Mouse (Mus musculus): ENCODE measurements around the gene Pus1. TPM values are rescaled to one million over a fixed set of nuclear protein-coding genes. Genes with fewer than 3 reads are reported as not detected.

Gene Pus1
- 31.3 and 33.9 TPM in 2 replicates for polyA plus RNA-seq (2015; fragmentation: Nextera tagmentation; extraction: Ambion mirVana)

DNA sequence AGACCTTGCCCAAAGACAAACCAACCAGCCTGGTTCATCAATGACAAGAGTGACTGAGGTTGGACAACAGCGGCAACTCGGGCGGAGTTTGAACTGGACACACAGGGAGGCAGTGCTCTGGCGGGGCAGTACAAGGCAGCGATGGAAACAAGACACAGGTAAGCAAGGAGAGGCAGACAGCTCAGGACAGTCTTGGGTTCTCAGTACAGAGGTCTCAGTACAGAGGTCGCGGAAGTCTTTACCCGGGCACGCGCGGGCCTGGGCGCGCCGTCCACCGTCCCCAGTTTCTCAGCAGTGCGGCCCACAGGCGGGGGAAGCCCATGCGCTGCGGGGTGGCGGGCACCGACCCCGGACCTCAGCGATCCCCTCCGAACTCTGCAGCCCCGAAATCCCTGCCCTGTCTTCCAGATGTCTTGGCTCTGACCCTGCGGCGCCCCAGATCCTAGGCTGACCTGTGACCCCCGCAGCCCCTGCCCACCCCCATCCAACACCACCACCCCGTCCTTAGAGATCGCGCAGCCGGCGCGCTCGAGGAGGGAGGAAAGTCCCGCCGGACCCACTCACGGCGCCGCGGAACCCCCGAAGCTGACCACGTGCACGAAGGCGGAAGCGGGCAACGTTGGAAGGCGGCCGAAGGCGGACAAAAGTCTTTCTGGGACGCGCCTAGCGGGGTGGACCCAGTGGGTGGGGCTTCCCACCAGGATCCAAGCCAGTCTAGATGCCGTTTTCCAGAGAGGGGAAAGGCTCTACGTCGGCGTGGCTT, at the start of gene Pus1:
TSS of gene Pus1 (minus strand) at position 662 of the 763 bp plus-strand sequence.
- peak within 1 kb of the TSS; percentile 75 for H3K4me3 ChIP-seq (ENCODE audit: low read length)
- peaks cover 13% of the 10 kb centered on the region for H3K4me1 ChIP-seq (ENCODE audit: control insufficient read depth, insufficient read depth, low read length)
- no peaks in the 10 kb centered on the region for H3K27me3 ChIP-seq (ENCODE audit: control insufficient read depth, insufficient read depth, low read length)
- H3K9ac ChIP-seq (ENCODE audit: low read length): peak within 1 kb of the TSS; percentile 84
- peak within 1 kb of the TSS; percentile 65 for H3K4me2 ChIP-seq (ENCODE audit: low read depth, low read length)
- WGBS: under 1% methylated on average over 57 of the region's 57 CpGs
- peaks cover 5% of the 10 kb centered on the region for H3K36me3 ChIP-seq (ENCODE audit: control insufficient read depth, insufficient read depth)
- peak within 1 kb of the TSS; percentile 9; the same call in 1 of the 2 replicates for H3K27ac ChIP-seq (ENCODE audit: low read length)
- no peaks in the 10 kb centered on the region for H3K9me3 ChIP-seq (replicated peaks; ENCODE audit: control insufficient read depth, low read length)
- ATAC-seq (replicated peaks; ENCODE audit: extremely low read depth, insufficient read depth, low FRiP score): peak; percentile 92

DNA sequence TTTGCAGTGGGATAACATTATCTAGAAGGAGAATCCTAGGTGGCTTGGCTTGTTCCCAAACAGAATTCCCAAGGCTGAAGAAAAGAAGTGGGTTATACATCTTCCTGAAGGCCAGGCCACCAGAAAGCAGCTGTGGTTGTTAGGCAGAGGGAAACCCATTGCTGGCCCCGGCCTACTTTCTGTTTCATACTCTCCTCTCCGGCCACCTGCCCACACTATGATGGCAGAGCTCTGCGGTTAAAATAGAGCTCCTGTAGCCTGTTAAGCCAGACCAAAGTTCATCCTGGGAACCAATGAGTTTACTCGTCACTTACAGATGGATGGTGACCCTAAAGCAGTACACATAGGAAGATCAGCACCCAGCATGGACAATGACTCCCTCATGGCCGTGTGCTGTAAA, 47.1 kb upstream of the Pus1 start:
- 88% methylated on average over 5 of the region's 5 CpGs for WGBS
- ATAC-seq (replicated peaks; ENCODE audit: extremely low read depth, insufficient read depth, low FRiP score): no peak
- Histone ChIP-seq H3K9ac (ENCODE audit: low read length) (no peak overlapping the region), H3K9me3 (replicated peaks; ENCODE audit: control insufficient read depth, low read length) (no peaks in the 10 kb centered on the region), H3K27me3 (ENCODE audit: control insufficient read depth, insufficient read depth, low read length) (no peaks in the 10 kb centered on the region), H3K4me1 (ENCODE audit: control insufficient read depth, insufficient read depth, low read length) (no peaks in the 10 kb centered on the region), H3K4me3 (ENCODE audit: low read length) (no peak overlapping the region), H3K27ac (ENCODE audit: low read length) (no peak overlapping the region), H3K36me3 (ENCODE audit: control insufficient read depth, insufficient read depth) (peaks cover 3% of the 10 kb centered on the region; the same call in 1 of the 2 replicates), H3K4me2 (ENCODE audit: low read depth, low read length) (no peak overlapping the region)

- Histone ChIP-seq H3K4me1 (ENCODE audit: control insufficient read depth, insufficient read depth, low read length) (no peaks in the 10 kb centered on the region), H3K36me3 (ENCODE audit: control insufficient read depth, insufficient read depth) (peaks cover 3% of the 10 kb centered on the region; the same call in 1 of the 2 replicates), H3K4me3 (ENCODE audit: low read length) (no peak overlapping the region), H3K27ac (ENCODE audit: low read length) (no peak overlapping the region), H3K9me3 (replicated peaks; ENCODE audit: control insufficient read depth, low read length) (no peaks in the 10 kb centered on the region), H3K27me3 (ENCODE audit: control insufficient read depth, insufficient read depth, low read length) (no peaks in the 10 kb centered on the region), H3K4me2 (ENCODE audit: low read depth, low read length) (no peak overlapping the region), H3K9ac (ENCODE audit: low read length) (no peak overlapping the region)
- no peak for ATAC-seq (replicated peaks; ENCODE audit: extremely low read depth, insufficient read depth, low FRiP score)
- 80% methylated on average over 8 of the region's 8 CpGs for WGBS
These were observed 46.5 kb upstream of the Pus1 start for GRCm38 (mm10) chr5:110826781-110827495.

GRCm38 (mm10) chr5:110824421-110824820, 44.0 kb upstream of the Pus1 start:
- ATAC-seq (replicated peaks; ENCODE audit: extremely low read depth, insufficient read depth, low FRiP score): no peak
- Histone ChIP-seq H3K4me1 (ENCODE audit: control insufficient read depth, insufficient read depth, low read length) (no peaks in the 10 kb centered on the region), H3K4me3 (ENCODE audit: low read length) (no peak overlapping the region), H3K36me3 (ENCODE audit: control insufficient read depth, insufficient read depth) (no peaks in the 10 kb centered on the region), H3K27me3 (ENCODE audit: control insufficient read depth, insufficient read depth, low read length) (no peaks in the 10 kb centered on the region), H3K4me2 (ENCODE audit: low read depth, low read length) (no peak overlapping the region), H3K9me3 (replicated peaks; ENCODE audit: control insufficient read depth, low read length) (no peaks in the 10 kb centered on the region), H3K27ac (ENCODE audit: low read length) (no peak overlapping the region), H3K9ac (ENCODE audit: low read length) (no peak overlapping the region)
- WGBS: 83% methylated on average over 4 of the region's 4 CpGs

DNA sequence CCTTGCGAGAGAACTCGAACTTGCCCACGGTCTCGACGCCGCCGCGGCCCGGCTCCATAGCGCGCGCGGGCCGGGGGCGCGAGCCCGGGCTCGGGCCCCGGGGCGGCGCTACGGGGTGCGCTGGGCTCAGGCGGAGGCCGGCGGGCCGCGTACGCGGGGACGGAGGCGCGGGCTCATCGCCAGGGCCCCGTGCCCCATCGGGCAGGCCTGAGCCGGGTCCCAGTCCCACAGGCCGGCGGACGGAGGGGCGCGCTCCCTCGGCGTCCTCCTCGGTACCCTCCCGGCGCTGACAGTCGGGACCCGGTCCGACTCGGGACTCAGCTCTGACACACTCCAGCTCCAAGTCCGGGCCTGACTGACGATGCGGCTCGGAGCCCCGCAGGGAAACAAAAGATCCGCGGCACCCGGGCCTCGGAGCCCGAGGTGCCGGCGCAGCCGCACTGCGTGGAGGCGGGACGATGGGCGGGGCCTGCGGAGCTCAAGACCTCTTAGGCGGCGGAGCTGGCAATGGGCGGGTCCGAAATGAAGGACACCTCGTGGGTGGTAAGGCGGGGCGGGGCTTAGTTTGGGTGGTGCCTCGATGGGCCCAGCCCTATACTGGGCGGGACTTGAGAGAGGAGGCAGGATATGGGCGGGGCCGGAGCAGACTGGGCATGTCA, 29.3 kb upstream of the Pus1 start, which contains the start of gene Ulk1:
TSS of gene Ulk1 (minus strand) at position 431 of the 659 bp plus-strand sequence.
- WGBS: under 1% methylated on average over 80 of the region's 80 CpGs
- ATAC-seq (replicated peaks; ENCODE audit: extremely low read depth, insufficient read depth, low FRiP score): peak; percentile 98

DNA sequence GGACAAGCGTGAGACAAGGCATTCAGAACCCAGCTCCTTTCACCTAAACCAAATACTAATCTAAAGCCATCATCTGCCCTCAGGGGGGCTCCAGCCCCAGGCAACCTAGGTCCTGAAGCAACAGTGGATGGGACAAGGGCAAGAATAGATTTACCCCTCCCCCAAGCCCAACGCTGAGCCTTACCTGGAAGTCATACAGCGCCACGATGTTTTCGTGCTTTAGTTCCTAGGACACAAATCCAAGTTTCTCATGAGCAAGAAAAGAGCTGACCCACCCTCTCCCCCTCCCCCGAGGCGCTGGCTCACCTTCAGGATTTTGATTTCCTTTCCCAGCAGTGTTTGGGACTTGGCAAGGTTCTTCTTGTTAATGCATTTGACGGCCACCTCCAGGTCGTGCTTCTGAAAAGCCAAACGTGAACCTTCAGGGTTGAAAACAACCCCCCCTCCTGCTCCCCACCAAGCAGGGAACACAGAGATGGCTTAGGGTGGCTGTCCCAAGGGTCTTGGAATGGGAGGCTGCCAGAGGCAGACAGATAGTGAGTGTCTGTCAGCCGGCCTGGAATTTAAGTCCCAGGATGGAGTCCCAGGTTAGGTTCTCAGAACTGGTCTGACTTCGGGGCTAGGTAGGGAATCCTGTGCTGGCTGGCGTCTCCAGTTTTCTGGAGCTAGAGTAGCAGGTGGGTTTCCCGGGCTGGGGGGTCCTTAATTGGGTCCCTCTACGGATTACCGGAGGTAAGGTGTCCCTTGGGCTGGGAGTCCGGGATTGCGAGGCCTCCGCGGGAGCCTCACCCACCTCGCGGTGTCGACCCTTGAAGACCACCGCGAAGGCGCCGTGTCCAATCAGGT, 28.6 kb upstream of the Pus1 start:
- ATAC-seq (replicated peaks; ENCODE audit: extremely low read depth, insufficient read depth, low FRiP score): 0 out of 2 replicates have a peak, but pooled peaks have one; percentile 0
- no peaks in the 10 kb centered on the region for H3K27me3 ChIP-seq (ENCODE audit: control insufficient read depth, insufficient read depth, low read length)
- peak overlapping the region; percentile 91 for H3K4me3 ChIP-seq (ENCODE audit: low read length)
- no peaks in the 10 kb centered on the region for H3K9me3 ChIP-seq (replicated peaks; ENCODE audit: control insufficient read depth, low read length)
- H3K36me3 ChIP-seq (ENCODE audit: control insufficient read depth, insufficient read depth): peaks cover 11% of the 10 kb centered on the region
- whole genome bisulfite sequencing: 2% methylated on average over 27 of the region's 27 CpGs
- H3K9ac ChIP-seq (ENCODE audit: low read length): peak overlapping the region; percentile 97
- peaks cover 24% of the 10 kb centered on the region for H3K4me1 ChIP-seq (ENCODE audit: control insufficient read depth, insufficient read depth, low read length)
- peak overlapping the region; percentile 87 for H3K27ac ChIP-seq (ENCODE audit: low read length)
- H3K4me2 ChIP-seq (ENCODE audit: low read depth, low read length): peak overlapping the region; percentile 99

More for the DNA sequence above, 29.3 kb upstream of the Pus1 start, which contains the start of gene Ulk1:
- H3K27ac ChIP-seq (ENCODE audit: low read length): peak within 1 kb of the TSS; percentile 87
- H3K9ac ChIP-seq (ENCODE audit: low read length): peak within 1 kb of the TSS; percentile 97
- no peaks in the 10 kb centered on the region for H3K9me3 ChIP-seq (replicated peaks; ENCODE audit: control insufficient read depth, low read length)
- H3K27me3 ChIP-seq (ENCODE audit: control insufficient read depth, insufficient read depth, low read length): no peaks in the 10 kb centered on the region
- peak within 1 kb of the TSS; percentile 91 for H3K4me3 ChIP-seq (ENCODE audit: low read length)
- peak within 1 kb of the TSS; percentile 99 for H3K4me2 ChIP-seq (ENCODE audit: low read depth, low read length)
- peaks cover 24% of the 10 kb centered on the region for H3K4me1 ChIP-seq (ENCODE audit: control insufficient read depth, insufficient read depth, low read length)
- H3K36me3 ChIP-seq (ENCODE audit: control insufficient read depth, insufficient read depth): peaks cover 6% of the 10 kb centered on the region

DNA sequence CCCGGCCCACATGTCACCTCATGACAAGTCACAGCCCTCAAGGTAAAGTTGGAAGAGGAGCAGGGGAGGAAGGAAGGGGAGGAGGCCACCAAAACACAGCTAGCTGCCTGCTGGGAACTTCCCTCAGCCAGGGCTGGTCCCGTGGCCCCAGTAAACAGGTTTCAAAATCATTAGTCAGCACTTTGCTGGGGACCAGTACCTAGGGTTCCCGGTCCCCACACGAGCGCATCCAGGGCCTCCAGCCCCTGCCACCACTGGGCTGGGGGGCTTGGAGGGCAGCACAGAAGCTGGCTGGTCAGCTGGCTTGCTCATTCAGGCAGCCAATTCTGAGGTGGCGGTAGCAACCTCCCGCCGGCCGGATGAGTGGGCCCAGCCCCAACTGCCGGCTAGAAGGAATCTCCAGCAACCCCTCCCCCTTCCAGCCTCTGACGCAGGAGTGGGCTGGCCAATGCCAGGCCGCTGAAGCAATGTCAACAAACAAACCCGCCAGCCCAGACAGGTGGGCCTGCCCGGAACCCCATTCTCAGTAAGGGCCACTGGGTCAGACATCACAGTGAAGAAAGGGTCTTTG, 27.7 kb upstream of the Pus1 start:
- Histone ChIP-seq H3K4me1 (ENCODE audit: control insufficient read depth, insufficient read depth, low read length) (peaks cover 24% of the 10 kb centered on the region), H3K4me2 (ENCODE audit: low read depth, low read length) (peak overlapping the region; percentile 99), H3K27me3 (ENCODE audit: control insufficient read depth, insufficient read depth, low read length) (no peaks in the 10 kb centered on the region), H3K27ac (ENCODE audit: low read length) (peak overlapping the region; percentile 87), H3K4me3 (ENCODE audit: low read length) (peak overlapping the region; percentile 91), H3K36me3 (ENCODE audit: control insufficient read depth, insufficient read depth) (peaks cover 11% of the 10 kb centered on the region), H3K9me3 (replicated peaks; ENCODE audit: control insufficient read depth, low read length) (no peaks in the 10 kb centered on the region), H3K9ac (ENCODE audit: low read length) (peak overlapping the region; percentile 97)
- peak; percentile 51 for ATAC-seq (replicated peaks; ENCODE audit: extremely low read depth, insufficient read depth, low FRiP score)
- WGBS: 0% methylated on average over 14 of the region's 14 CpGs

- H3K9ac ChIP-seq (ENCODE audit: low read length): peak overlapping the region; percentile 97
- peaks cover 30% of the 10 kb centered on the region for H3K4me1 ChIP-seq (ENCODE audit: control insufficient read depth, insufficient read depth, low read length)
- peak overlapping the region; percentile 87 for H3K27ac ChIP-seq (ENCODE audit: low read length)
- no peaks in the 10 kb centered on the region for H3K9me3 ChIP-seq (replicated peaks; ENCODE audit: control insufficient read depth, low read length)
- H3K4me2 ChIP-seq (ENCODE audit: low read depth, low read length): peak overlapping the region; percentile 99
- peak overlapping the region; percentile 91 for H3K4me3 ChIP-seq (ENCODE audit: low read length)
- WGBS: 83% methylated on average over 4 of the region's 4 CpGs
- no peak for ATAC-seq (replicated peaks; ENCODE audit: extremely low read depth, insufficient read depth, low FRiP score)
- peaks cover 11% of the 10 kb centered on the region for H3K36me3 ChIP-seq (ENCODE audit: control insufficient read depth, insufficient read depth)
- H3K27me3 ChIP-seq (ENCODE audit: control insufficient read depth, insufficient read depth, low read length): no peaks in the 10 kb centered on the region
These were observed 27.0 kb upstream of the Pus1 start for GRCm38 (mm10) chr5:110807453-110807852.

Data from heart, embryonic 16.5 days (tissue).